Mouse (Mus musculus): ENCODE measurements at regions not wholly inside any gene's neighbourhood (a gene's known extent, or its start where the extent isn't known, plus 50 kb on each side); places are given as distances from the start of the nearest gene placed in this dataset.
"Not testable (repeated sequence)": the region's sequence is repeated elsewhere in the genome, so short reads cannot be mapped to it uniquely, and the experiment has no call there.

GRCm38 (mm10) chr16:9094201-9094600 is 264.3 kb downstream of the 1810013L24Rik start:
- no peak for TF ChIP-seq EP300 (IDR thresholded peaks at IDR 0.05; ENCODE audit: low read depth)
- no peak for TF ChIP-seq CTCF (IDR thresholded peaks at IDR 0.05; ENCODE audit: low read depth)
- no peak overlapping the region for H3K4me2 ChIP-seq (ENCODE audit: low read depth)
- DNase-seq (ENCODE audit: low read depth in 3 of 3, low spot score in 3 of 3) (no peak), ATAC-seq (ENCODE audit: insufficient read depth) (no peak)
- no peak overlapping the region for H3K9ac ChIP-seq (replicated peaks)
- 42% methylated on average over 5 of the region's 5 CpGs for WGBS (ENCODE audit: insufficient replicate concordance)
- H3K36me3 ChIP-seq (replicated peaks; ENCODE audit: control insufficient read depth, insufficient read depth, low read depth), result no peaks in the 10 kb centered on the region
- H3K4me1 ChIP-seq (replicated peaks; ENCODE audit: control insufficient read depth in 2 of 2, insufficient read depth in 2 of 2, low read length in 1 of 2), result no peaks in the 10 kb centered on the region
- H3K9me3 ChIP-seq (ENCODE audit: control insufficient read depth, low read length), result no peaks in the 10 kb centered on the region
- H3K27ac ChIP-seq, result no peak overlapping the region
- H3K4me3 ChIP-seq (ENCODE audit: insufficient read depth in 1 of 2, low read depth in 2 of 2, low read length in 2 of 2), result no peak overlapping the region
- no peaks in the 10 kb centered on the region for H3K27me3 ChIP-seq (ENCODE audit: control insufficient read depth, insufficient read depth, low read length)

DNA sequence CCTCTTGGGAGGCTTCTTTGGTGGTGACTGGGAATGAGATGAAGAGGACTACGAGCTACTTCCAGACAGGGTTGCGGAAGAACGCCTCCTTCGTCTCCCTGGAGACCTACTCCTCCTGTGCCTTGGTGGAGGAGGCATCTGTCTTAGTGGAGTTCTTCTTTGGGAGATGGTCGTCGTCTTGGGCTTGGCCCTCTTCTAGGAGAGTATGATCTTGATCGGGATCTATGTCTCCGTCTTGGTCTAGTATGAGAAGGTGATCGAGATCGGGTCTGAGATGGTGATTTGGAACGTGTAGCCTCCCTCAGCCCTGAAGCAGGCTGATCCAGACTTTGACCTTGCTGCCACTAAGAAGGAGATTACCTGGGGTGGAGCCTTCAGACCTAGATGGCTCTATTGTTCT is 276.3 kb downstream of the 1810013L24Rik start:
- H3K27ac ChIP-seq, result no peak overlapping the region
- no peaks in the 10 kb centered on the region for H3K9me3 ChIP-seq (ENCODE audit: control insufficient read depth, low read length)
- 78% methylated on average over 11 of the region's 11 CpGs for WGBS (ENCODE audit: insufficient replicate concordance)
- no peak overlapping the region for H3K4me3 ChIP-seq (ENCODE audit: insufficient read depth in 1 of 2, low read depth in 2 of 2, low read length in 2 of 2)
- H3K4me1 ChIP-seq (replicated peaks; ENCODE audit: control insufficient read depth in 2 of 2, insufficient read depth in 2 of 2, low read length in 1 of 2), result no peaks in the 10 kb centered on the region
- no peak overlapping the region for H3K4me2 ChIP-seq (ENCODE audit: low read depth)
- no peak overlapping the region for H3K9ac ChIP-seq (replicated peaks)
- H3K27me3 ChIP-seq (ENCODE audit: control insufficient read depth, insufficient read depth, low read length), result no peaks in the 10 kb centered on the region
- no peaks in the 10 kb centered on the region for H3K36me3 ChIP-seq (replicated peaks; ENCODE audit: control insufficient read depth, insufficient read depth, low read depth)
- no peak for ATAC-seq (ENCODE audit: insufficient read depth)
- TF ChIP-seq CTCF (IDR thresholded peaks at IDR 0.05; ENCODE audit: low read depth) (no peak), EP300 (IDR thresholded peaks at IDR 0.05; ENCODE audit: low read depth) (no peak)
- DNase-seq (ENCODE audit: low read depth in 3 of 3, low spot score in 3 of 3), result no peak

DNA sequence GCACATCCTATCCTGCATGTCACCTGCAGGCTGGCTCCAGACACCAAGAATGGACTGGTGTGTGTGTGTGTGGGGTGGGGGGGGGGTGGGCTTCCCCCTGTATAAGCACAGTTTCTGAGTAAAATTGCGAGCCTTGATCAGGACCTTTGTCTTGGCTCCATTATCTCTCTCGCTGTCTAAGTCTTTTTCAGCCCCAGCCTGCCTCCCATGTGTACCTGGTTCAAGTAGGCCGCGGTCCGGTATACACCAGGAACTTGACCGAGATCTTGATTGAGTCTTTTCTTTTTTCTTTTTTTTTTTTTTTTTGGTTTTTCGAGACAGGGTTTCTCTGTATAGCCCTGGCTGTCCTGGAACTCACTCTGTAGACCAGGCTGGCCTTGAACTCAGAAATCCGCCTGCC is 276.8 kb downstream of the 1810013L24Rik start:
- not testable (repeated sequence) for H3K36me3 ChIP-seq (replicated peaks; ENCODE audit: control insufficient read depth, insufficient read depth, low read depth); H3K27me3 ChIP-seq (ENCODE audit: control insufficient read depth, insufficient read depth, low read length); H3K4me2 ChIP-seq (ENCODE audit: low read depth); H3K9ac ChIP-seq (replicated peaks); DNase-seq (ENCODE audit: low read depth in 3 of 3, low spot score in 3 of 3); H3K9me3 ChIP-seq (ENCODE audit: control insufficient read depth, low read length); H3K4me1 ChIP-seq (replicated peaks; ENCODE audit: control insufficient read depth in 2 of 2, insufficient read depth in 2 of 2, low read length in 1 of 2); H3K4me3 ChIP-seq (ENCODE audit: insufficient read depth in 1 of 2, low read depth in 2 of 2, low read length in 2 of 2); H3K27ac ChIP-seq; ATAC-seq (ENCODE audit: insufficient read depth)
- WGBS (ENCODE audit: insufficient replicate concordance), result 72% methylated on average over 7 of the region's 8 CpGs

- Histone ChIP-seq H3K4me1 (replicated peaks; ENCODE audit: control insufficient read depth in 2 of 2, insufficient read depth in 2 of 2, low read length in 1 of 2) (no peaks in the 10 kb centered on the region), H3K4me2 (ENCODE audit: low read depth) (no peak overlapping the region), H3K27me3 (ENCODE audit: control insufficient read depth, insufficient read depth, low read length) (no peaks in the 10 kb centered on the region), H3K9me3 (ENCODE audit: control insufficient read depth, low read length) (no peaks in the 10 kb centered on the region), H3K36me3 (replicated peaks; ENCODE audit: control insufficient read depth, insufficient read depth, low read depth) (no peaks in the 10 kb centered on the region), H3K9ac (replicated peaks) (no peak overlapping the region), H3K4me3 (ENCODE audit: insufficient read depth in 1 of 2, low read depth in 2 of 2, low read length in 2 of 2) (no peak overlapping the region), H3K27ac (no peak overlapping the region)
- DNase-seq (ENCODE audit: low read depth in 3 of 3, low spot score in 3 of 3) (no peak), ATAC-seq (ENCODE audit: insufficient read depth) (no peak)
- 66% methylated on average over 3 of the region's 3 CpGs for WGBS (ENCODE audit: insufficient replicate concordance)
- TF ChIP-seq CTCF (IDR thresholded peaks at IDR 0.05; ENCODE audit: low read depth) (no peak), EP300 (IDR thresholded peaks at IDR 0.05; ENCODE audit: low read depth) (no peak)
Observed at GRCm38 (mm10) chr16:9113801-9114200, 283.9 kb downstream of the 1810013L24Rik start.

DNA sequence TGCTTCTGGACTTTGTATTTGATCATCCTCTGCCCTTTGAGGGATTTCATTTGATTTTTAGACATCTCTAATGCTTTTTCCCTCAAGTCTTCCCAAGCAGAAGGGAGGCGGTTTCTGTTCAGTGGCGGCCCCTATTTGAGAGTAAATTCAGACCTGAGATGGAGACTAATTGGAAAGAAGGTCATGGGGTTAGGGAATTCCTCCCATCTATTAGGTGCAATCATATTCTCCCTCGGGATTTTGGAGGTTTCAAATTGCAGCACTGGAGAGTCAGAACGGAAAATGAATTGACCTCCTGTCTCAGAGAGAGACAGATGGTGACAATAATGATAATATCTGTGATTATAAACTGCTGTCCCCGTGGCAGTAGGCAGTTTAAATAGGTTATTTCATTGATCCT is 285.6 kb downstream of the 1810013L24Rik start:
- Histone ChIP-seq H3K4me2 (ENCODE audit: low read depth) (no peak overlapping the region), H3K36me3 (replicated peaks; ENCODE audit: control insufficient read depth, insufficient read depth, low read depth) (no peaks in the 10 kb centered on the region), H3K9me3 (ENCODE audit: control insufficient read depth, low read length) (no peaks in the 10 kb centered on the region), H3K27ac (no peak overlapping the region), H3K4me3 (ENCODE audit: insufficient read depth in 1 of 2, low read depth in 2 of 2, low read length in 2 of 2) (no peak overlapping the region), H3K27me3 (ENCODE audit: control insufficient read depth, insufficient read depth, low read length) (no peaks in the 10 kb centered on the region), H3K9ac (replicated peaks) (no peak overlapping the region), H3K4me1 (replicated peaks; ENCODE audit: control insufficient read depth in 2 of 2, insufficient read depth in 2 of 2, low read length in 1 of 2) (no peaks in the 10 kb centered on the region)
- DNase-seq (ENCODE audit: low read depth in 3 of 3, low spot score in 3 of 3) (no peak), ATAC-seq (ENCODE audit: insufficient read depth) (no peak)
- 50% methylated on average over 5 of the region's 5 CpGs for WGBS (ENCODE audit: insufficient replicate concordance)
- TF ChIP-seq CTCF (IDR thresholded peaks at IDR 0.05; ENCODE audit: low read depth) (no peak), EP300 (IDR thresholded peaks at IDR 0.05; ENCODE audit: low read depth) (no peak)

- TF ChIP-seq CTCF (IDR thresholded peaks at IDR 0.05; ENCODE audit: low read depth) (no peak), EP300 (IDR thresholded peaks at IDR 0.05; ENCODE audit: low read depth) (no peak)
- H3K4me3 ChIP-seq (ENCODE audit: insufficient read depth in 1 of 2, low read depth in 2 of 2, low read length in 2 of 2), result no peak overlapping the region
- no peak overlapping the region for H3K27ac ChIP-seq
- ATAC-seq (ENCODE audit: insufficient read depth), result no peak
- no peak overlapping the region for H3K9ac ChIP-seq (replicated peaks)
- no peak overlapping the region for H3K4me2 ChIP-seq (ENCODE audit: low read depth)
- H3K36me3 ChIP-seq (replicated peaks; ENCODE audit: control insufficient read depth, insufficient read depth, low read depth), result no peaks in the 10 kb centered on the region
- no peaks in the 10 kb centered on the region for H3K27me3 ChIP-seq (ENCODE audit: control insufficient read depth, insufficient read depth, low read length)
- no peak for DNase-seq (ENCODE audit: low read depth in 3 of 3, low spot score in 3 of 3)
- no peaks in the 10 kb centered on the region for H3K4me1 ChIP-seq (replicated peaks; ENCODE audit: control insufficient read depth in 2 of 2, insufficient read depth in 2 of 2, low read length in 1 of 2)
- 68% methylated on average over 2 of the region's 2 CpGs for WGBS (ENCODE audit: insufficient replicate concordance)
- H3K9me3 ChIP-seq (ENCODE audit: control insufficient read depth, low read length), result no peaks in the 10 kb centered on the region
Observed at GRCm38 (mm10) chr16:9121581-9121980, 291.7 kb downstream of the 1810013L24Rik start.

Measured in liver, embryonic 14.5 days (tissue).